Mouse (Mus musculus) ES-Bruce4 (cell line): ENCODE data around the gene A730061H03Rik.

Source experiments
- CTCF ChIP-seq: IDR thresholded peaks from one replicate; pipeline ENCODE4 v1.8.1; 2011; ENCODE audit warnings: low read depth, low read length
- POLR2A ChIP-seq: IDR thresholded peaks from one replicate; pipeline ENCODE4 v1.8.1; 2011; ENCODE audit warnings: low read length; ENCODE audit not compliant: insufficient read depth

GRCm38 (mm10) chr14:55584702-55585565 is 24.7 kb upstream of the A730061H03Rik start, which contains the start of gene Emc9:
- TF ChIP-seq CTCF (no peak), POLR2A (peak; percentile 27)
